Mouse (Mus musculus) forebrain, embryonic 12.5 days (tissue): ENCODE measurements at regions not wholly inside any gene's neighbourhood (a gene's known extent, or its start where the extent isn't known, plus 50 kb on each side); places are given as distances from the start of the nearest gene placed in this dataset.

Source experiments
- ATAC-seq: fragments of 200-750 bp; cut with Nextera tagmentation; 2 replicates; pipeline ENCODE4 v1.8.0; 2017; ENCODE audit warnings: moderate TSS enrichment; ENCODE audit not compliant: low FRiP score
- H3K27ac ChIP-seq: fragments of 300-500 bp; sonication (generic); 2 replicates; pipeline ENCODE4 v1.5.1; 2016; ENCODE audit warnings: mild to moderate bottlenecking
- H3K27me3 ChIP-seq: fragments of 300-500 bp; sonication (generic); 2 replicates; pipeline ENCODE4 v1.6.1; 2016; ENCODE audit warnings: mild to moderate bottlenecking
- H3K36me3 ChIP-seq: fragments of 300-500 bp; sonication (generic); replicated peaks from 2 replicates; pipeline ENCODE4 v1.6.1; 2016; ENCODE audit warnings: mild to moderate bottlenecking
- H3K4me1 ChIP-seq: fragments of 300-500 bp; sonication (generic); 2 replicates; pipeline ENCODE4 v1.6.1; 2016
- H3K4me2 ChIP-seq: fragments of 300-500 bp; sonication (generic); 2 replicates; pipeline ENCODE4 v1.6.1; 2016; ENCODE audit warnings: mild to moderate bottlenecking, moderate library complexity
- H3K4me3 ChIP-seq: fragments of 300-500 bp; sonication (generic); replicated peaks from 2 replicates; pipeline ENCODE4 v1.5.1; 2016; ENCODE audit warnings: mild to moderate bottlenecking
- H3K9ac ChIP-seq: fragments of 300-500 bp; sonication (generic); 2 replicates; pipeline ENCODE4 v1.6.1; 2016; ENCODE audit warnings: mild to moderate bottlenecking
- H3K9me3 ChIP-seq: fragments of 300-500 bp; sonication (generic); 2 replicates; pipeline ENCODE4 v1.6.1; 2016
- WGBS: fragments of 180-500 bp; shearing (Covaris S2); methylation state at CpG from one replicate; pipeline ENCODE4 v1.1.7; 2016; 5-methylcytosine and 5-hydroxymethylcytosine counted together

DNA sequence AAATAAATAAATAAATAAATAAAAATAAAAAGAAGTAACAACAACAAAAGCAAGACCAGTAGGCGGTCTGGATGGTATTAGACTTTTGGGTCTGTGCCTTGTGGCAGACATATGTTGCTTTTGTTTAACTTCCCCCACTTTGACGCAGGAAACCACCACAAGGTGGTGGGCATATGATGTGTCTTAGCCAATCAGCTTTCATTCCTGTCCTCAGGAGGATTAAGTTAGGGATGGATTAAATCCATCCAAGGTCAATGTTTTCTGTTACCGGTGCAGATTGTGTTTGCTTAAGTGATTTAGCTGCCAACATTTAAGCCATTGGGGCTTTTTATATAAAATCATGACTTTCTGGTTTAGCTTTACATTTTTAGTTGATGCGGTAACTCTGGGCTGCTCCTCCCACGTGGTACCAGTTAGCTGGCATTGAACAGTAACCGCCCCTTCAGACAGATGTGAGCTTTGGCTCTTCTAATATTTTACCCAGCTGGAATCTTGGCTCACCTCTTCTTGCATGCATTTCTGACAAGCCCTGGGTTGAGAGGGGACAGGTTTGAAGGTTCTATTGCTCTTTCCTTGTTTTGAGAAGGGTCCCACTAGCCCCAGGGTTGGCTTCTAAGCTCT, 121.0 kb upstream of the Xylt1 start:
- no peak for ATAC-seq
- Histone ChIP-seq H3K4me3 (no peak overlapping the region), H3K4me2 (no peak overlapping the region), H3K9me3 (no peaks in the 10 kb centered on the region), H3K36me3 (no peaks in the 10 kb centered on the region), H3K4me1 (peaks cover 5% of the 10 kb centered on the region; the same call in 1 of the 2 replicates), H3K27ac (no peak overlapping the region), H3K27me3 (no peaks in the 10 kb centered on the region), H3K9ac (no peak overlapping the region)
- 71% methylated on average over 6 of the region's 6 CpGs for WGBS

- no peak for ATAC-seq
- H3K27me3 ChIP-seq = no peaks in the 10 kb centered on the region
- H3K9ac ChIP-seq = no peak overlapping the region
- WGBS = 62% methylated on average over 3 of the region's 3 CpGs
- H3K4me2 ChIP-seq = no peak overlapping the region
- H3K4me1 ChIP-seq = peaks cover 5% of the 10 kb centered on the region; the same call in 1 of the 2 replicates
- H3K4me3 ChIP-seq = no peak overlapping the region
- no peaks in the 10 kb centered on the region for H3K36me3 ChIP-seq
- H3K9me3 ChIP-seq = no peaks in the 10 kb centered on the region
- H3K27ac ChIP-seq = no peak overlapping the region
Measured at GRCm38 (mm10) chr7:117260596-117260995, 120.2 kb upstream of the Xylt1 start.

- Histone ChIP-seq H3K9ac (no peak overlapping the region), H3K9me3 (no peaks in the 10 kb centered on the region), H3K4me3 (no peak overlapping the region), H3K27me3 (no peaks in the 10 kb centered on the region), H3K27ac (no peak overlapping the region), H3K4me2 (no peak overlapping the region), H3K36me3 (no peaks in the 10 kb centered on the region), H3K4me1 (no peaks in the 10 kb centered on the region; the same call in 1 of the 2 replicates)
- ATAC-seq = no peak
- 89% methylated on average over 12 of the region's 12 CpGs for WGBS
Measured at GRCm38 (mm10) chr7:117263126-117263525, 117.7 kb upstream of the Xylt1 start.

DNA sequence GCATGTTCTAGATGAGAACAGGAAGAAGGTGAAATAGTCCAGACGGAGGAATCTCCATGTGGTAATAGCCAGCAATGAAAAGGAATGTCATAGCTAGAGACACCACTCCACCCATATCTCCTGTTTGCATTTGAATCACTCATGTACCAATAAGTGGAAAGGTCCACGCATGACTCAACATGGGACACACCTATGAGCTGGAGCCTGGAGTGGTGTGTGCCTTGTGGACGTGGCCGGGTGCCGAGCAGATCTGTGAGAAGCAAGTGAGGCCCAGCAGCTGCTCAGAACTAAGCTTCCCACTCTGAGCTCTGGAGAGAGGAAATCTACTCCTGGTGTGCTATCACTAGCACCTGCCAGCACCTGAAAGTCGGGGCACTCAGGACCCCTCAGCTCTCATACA, 116.4 kb upstream of the Xylt1 start:
- Histone ChIP-seq H3K36me3 (no peaks in the 10 kb centered on the region), H3K9ac (no peak overlapping the region), H3K9me3 (no peaks in the 10 kb centered on the region), H3K4me3 (no peak overlapping the region), H3K4me1 (no peaks in the 10 kb centered on the region; the same call in 1 of the 2 replicates), H3K27me3 (no peaks in the 10 kb centered on the region), H3K4me2 (no peak overlapping the region), H3K27ac (no peak overlapping the region)
- no peak for ATAC-seq
- 95% methylated on average over 6 of the region's 6 CpGs for WGBS

- H3K4me1 ChIP-seq = no peaks in the 10 kb centered on the region
- H3K9me3 ChIP-seq = no peaks in the 10 kb centered on the region
Measured at GRCm38 (mm10) chr7:117268096-117268495, 112.7 kb upstream of the Xylt1 start.

GRCm38 (mm10) chr7:117269263-117269897, 111.4 kb upstream of the Xylt1 start:
- Histone ChIP-seq H3K4me3 (no peak overlapping the region), H3K4me2 (no peak overlapping the region), H3K4me1 (no peaks in the 10 kb centered on the region), H3K9ac (no peak overlapping the region), H3K27ac (no peak overlapping the region), H3K27me3 (no peaks in the 10 kb centered on the region), H3K36me3 (no peaks in the 10 kb centered on the region), H3K9me3 (no peaks in the 10 kb centered on the region)
- no peak for ATAC-seq
- 74% methylated on average over 10 of the region's 10 CpGs for WGBS

More at GRCm38 (mm10) chr7:117268096-117268495, 112.7 kb upstream of the Xylt1 start:
- no peak overlapping the region for H3K27ac ChIP-seq
- no peak overlapping the region for H3K4me2 ChIP-seq
- ATAC-seq = no peak
- H3K9ac ChIP-seq = no peak overlapping the region
- WGBS = 92% methylated on average over 7 of the region's 7 CpGs
- no peak overlapping the region for H3K4me3 ChIP-seq
- H3K36me3 ChIP-seq = no peaks in the 10 kb centered on the region
- H3K27me3 ChIP-seq = no peaks in the 10 kb centered on the region

DNA sequence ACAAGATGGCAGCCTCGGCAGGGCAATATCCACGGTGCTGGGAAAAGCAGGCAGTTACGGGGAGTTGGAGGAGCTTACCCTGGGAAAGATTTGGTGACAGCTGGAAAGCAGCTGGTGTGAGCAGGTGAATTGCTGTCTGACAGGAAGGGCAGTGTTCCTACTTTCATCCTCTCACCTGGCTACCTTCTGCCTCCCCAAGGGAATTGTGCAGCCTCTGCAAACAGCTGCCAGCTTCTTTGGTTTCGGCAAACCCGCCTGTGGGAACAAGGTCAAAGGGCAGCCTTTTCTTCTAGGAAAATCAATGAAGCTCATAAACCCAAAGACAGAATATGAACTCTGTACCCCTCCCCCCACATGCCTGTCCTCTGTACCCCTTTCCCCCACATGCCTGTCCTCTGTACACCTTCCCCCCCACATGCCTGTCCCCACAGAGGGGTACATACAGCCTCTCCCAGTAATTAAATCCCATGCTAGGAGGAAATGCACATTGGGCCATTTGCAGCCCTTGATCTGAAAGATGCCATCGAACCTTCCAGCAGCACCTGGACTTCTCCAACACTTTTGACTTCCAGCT, 102.3 kb upstream of the Xylt1 start:
- no peak for ATAC-seq
- H3K9me3 ChIP-seq = no peaks in the 10 kb centered on the region
- no peak overlapping the region for H3K27ac ChIP-seq
- no peaks in the 10 kb centered on the region for H3K27me3 ChIP-seq
- 65% methylated on average over 6 of the region's 6 CpGs for WGBS
- H3K4me3 ChIP-seq = no peak overlapping the region
- no peaks in the 10 kb centered on the region for H3K36me3 ChIP-seq
- H3K4me2 ChIP-seq = no peak overlapping the region
- no peaks in the 10 kb centered on the region; the same call in 1 of the 2 replicates for H3K4me1 ChIP-seq
- H3K9ac ChIP-seq = no peak overlapping the region

GRCm38 (mm10) chr7:117282194-117282593, 98.6 kb upstream of the Xylt1 start:
- no peak for ATAC-seq
- H3K9me3 ChIP-seq = no peaks in the 10 kb centered on the region
- H3K27ac ChIP-seq = no peak overlapping the region
- no peak overlapping the region for H3K4me2 ChIP-seq
- H3K4me1 ChIP-seq = no peaks in the 10 kb centered on the region; the same call in 1 of the 2 replicates
- WGBS = 87% methylated on average over 1 of the region's 1 CpGs
- H3K36me3 ChIP-seq = no peaks in the 10 kb centered on the region
- no peak overlapping the region for H3K4me3 ChIP-seq
- no peaks in the 10 kb centered on the region for H3K27me3 ChIP-seq
- no peak overlapping the region for H3K9ac ChIP-seq

DNA sequence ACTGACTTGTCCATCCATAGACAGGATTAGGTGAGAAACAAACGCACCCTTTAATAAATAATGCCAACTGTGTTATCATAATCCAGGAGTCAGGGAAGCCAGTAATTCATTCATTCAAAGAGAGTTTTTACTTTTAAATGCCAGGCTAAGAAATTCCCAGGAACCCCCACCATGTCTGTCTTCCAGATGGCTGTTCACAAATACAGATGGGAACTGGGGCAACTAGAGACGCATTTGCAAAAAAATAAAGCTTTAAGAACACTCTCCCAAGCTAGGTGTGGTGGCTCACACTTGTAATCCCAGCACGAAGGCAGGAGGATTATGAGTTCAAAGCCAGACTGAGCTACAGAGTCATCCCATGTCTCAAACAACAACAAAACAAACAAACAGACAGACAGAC, 95.6 kb upstream of the Xylt1 start:
- no peak for ATAC-seq
- H3K4me2 ChIP-seq = no peak overlapping the region

GRCm38 (mm10) chr7:117285985-117286384, 94.8 kb upstream of the Xylt1 start:
- H3K4me2 ChIP-seq = no peak overlapping the region
- H3K9me3 ChIP-seq = no peaks in the 10 kb centered on the region
- no peak overlapping the region for H3K4me3 ChIP-seq
- H3K27me3 ChIP-seq = no peaks in the 10 kb centered on the region
- no peaks in the 10 kb centered on the region for H3K36me3 ChIP-seq
- ATAC-seq = no peak
- no peak overlapping the region for H3K9ac ChIP-seq
- no peaks in the 10 kb centered on the region for H3K4me1 ChIP-seq
- H3K27ac ChIP-seq = no peak overlapping the region
- WGBS = 89% methylated on average over 5 of the region's 5 CpGs

More for the DNA sequence above, 95.6 kb upstream of the Xylt1 start:
- Histone ChIP-seq H3K9me3 (no peaks in the 10 kb centered on the region), H3K27me3 (no peaks in the 10 kb centered on the region), H3K36me3 (no peaks in the 10 kb centered on the region), H3K4me1 (no peaks in the 10 kb centered on the region), H3K9ac (no peak overlapping the region), H3K4me3 (no peak overlapping the region), H3K27ac (no peak overlapping the region)
- WGBS = 73% methylated on average over 3 of the region's 3 CpGs

GRCm38 (mm10) chr7:117303705-117304104, 77.1 kb upstream of the Xylt1 start:
- Histone ChIP-seq H3K9ac (no peak overlapping the region), H3K27ac (no peak overlapping the region), H3K9me3 (no peaks in the 10 kb centered on the region), H3K36me3 (no peaks in the 10 kb centered on the region), H3K4me2 (no peak overlapping the region), H3K4me3 (no peak overlapping the region), H3K27me3 (no peaks in the 10 kb centered on the region), H3K4me1 (no peaks in the 10 kb centered on the region)
- ATAC-seq = no peak
- 38% methylated on average over 2 of the region's 2 CpGs for WGBS

DNA sequence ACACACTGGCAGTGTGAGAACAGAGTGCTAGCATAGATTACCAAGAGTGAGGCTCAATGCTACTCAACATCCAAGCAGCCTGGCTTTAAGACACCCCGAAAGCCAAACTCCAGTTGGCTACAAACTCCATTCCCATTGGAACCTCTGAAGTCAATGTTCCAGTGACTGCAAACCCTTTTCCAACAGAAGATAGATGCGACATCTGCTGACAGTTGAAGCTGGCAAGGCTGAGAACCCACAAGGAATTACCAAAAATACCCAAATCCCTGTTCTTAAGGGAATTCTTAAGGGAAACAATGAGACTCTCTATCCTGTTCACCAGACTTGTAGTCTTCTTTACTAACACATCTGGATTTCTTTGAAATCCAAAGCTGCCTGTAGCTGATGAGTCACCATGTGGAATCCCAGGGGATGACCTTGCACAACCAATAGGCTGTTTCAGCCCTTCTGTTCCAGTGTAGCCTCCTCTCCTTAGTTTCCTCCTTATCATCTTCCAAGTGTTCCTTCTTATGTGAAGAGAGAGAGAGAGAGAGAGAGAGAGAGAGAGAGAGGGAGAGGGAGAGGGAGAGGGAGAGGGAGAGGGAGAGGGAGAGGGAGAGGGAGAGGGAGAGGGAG, 70.1 kb upstream of the Xylt1 start:
- Histone ChIP-seq H3K4me2 (no peak overlapping the region), H3K4me1 (no peaks in the 10 kb centered on the region), H3K36me3 (no peaks in the 10 kb centered on the region), H3K4me3 (no peak overlapping the region), H3K9ac (no peak overlapping the region), H3K27me3 (no peaks in the 10 kb centered on the region), H3K9me3 (no peaks in the 10 kb centered on the region), H3K27ac (no peak overlapping the region)
- 92% methylated on average over 2 of the region's 2 CpGs for WGBS
- no peak for ATAC-seq
